Mouse (Mus musculus): ENCODE data around the gene Cc2d2b. TPM values are rescaled to one million over a fixed set of nuclear protein-coding genes. Genes with fewer than 3 reads are reported as not detected.

Cc2d2b gene
- total and polyA plus RNA-seq, 3 experiments = not detected

DNA sequence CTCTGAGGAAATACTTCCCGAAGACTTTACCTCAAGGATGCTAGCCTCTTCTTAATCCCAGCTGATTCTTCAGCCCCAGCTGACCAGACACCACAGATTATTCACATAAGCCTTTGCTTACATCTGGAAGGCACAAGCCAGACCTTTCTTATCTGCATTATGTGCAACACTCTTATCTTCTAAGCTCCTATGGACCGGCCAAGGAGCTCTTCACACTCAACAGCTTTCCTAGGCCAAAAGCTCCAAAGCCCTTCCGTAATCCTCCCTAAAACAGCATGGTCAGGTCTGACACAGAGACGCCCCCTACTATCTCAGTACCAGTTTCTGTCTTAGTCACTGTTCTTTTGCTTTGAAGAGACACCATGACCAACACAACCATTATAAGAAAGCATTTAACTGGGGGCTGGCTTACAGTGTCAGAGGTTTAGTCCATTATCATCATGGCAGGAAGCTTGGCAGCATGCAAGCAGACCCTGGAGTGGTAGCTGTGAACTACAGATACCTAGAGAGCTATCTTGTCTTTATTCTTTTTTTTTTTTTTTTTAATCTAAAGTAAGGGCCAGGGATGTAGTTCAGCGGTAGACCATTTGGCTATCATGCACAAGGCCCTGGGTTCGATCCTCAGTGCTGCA lies 69.5 kb downstream of the Cc2d2b start:
- no peak for TF ChIP-seq ZNF384 (IDR thresholded peaks at IDR 0.05; ENCODE audit: low read depth, low read length)
- peak; percentile 42; the same call in 1 of the 2 replicates for TF ChIP-seq IRF4 (IDR thresholded peaks at IDR 0.05; ENCODE audit: low read depth, low read length)
- Histone ChIP-seq H3K79me2 (replicated peaks; ENCODE audit: control insufficient read depth, extremely low read depth, insufficient read depth, poor library complexity, severe bottlenecking) (no peaks in the 10 kb centered on the region), H3K4me1 (ENCODE audit: control insufficient read depth in 1 of 2, insufficient read depth in 2 of 2) (peaks cover 4 to 39% of the 10 kb centered on the region in 2 experiments), H3K4me3 (replicated peaks in 1 of 3; ENCODE audit: low read depth in 2 of 3, low read length in 2 of 3, poor library complexity in 1 of 3) (no peak overlapping the region), H3K36me3 (replicated peaks in 1 of 2; ENCODE audit: control insufficient read depth in 1 of 2, insufficient read depth in 1 of 2, low read length in 1 of 2) (no peaks in the 10 kb centered on the region), H3K27ac (ENCODE audit: insufficient read depth, low read depth) (no peak overlapping the region), H3K9ac (ENCODE audit: insufficient read depth, low read depth) (no peak overlapping the region), H3K9me3 (replicated peaks; ENCODE audit: low read length) (no peaks in the 10 kb centered on the region), H3K4me2 (ENCODE audit: insufficient read depth, low read depth, poor library complexity, severe bottlenecking) (no peak overlapping the region), H3K27me3 (replicated peaks) (no peaks in the 10 kb centered on the region)
- dilution Hi-C loops (cut with MboI; ENCODE audit: extremely low pct_ligation_motif_present, extremely low pct_unique_long_range_greater_than_20kb, low sequenced_read_pairs) = no loop called here
- no peak for DNase-seq (ENCODE audit: extremely low read depth)
- in situ Hi-C loops (cut with MboI; ENCODE audit: low pct_ligation_motif_present, low pct_unique_long_range_greater_than_20kb, low sequenced_read_pairs) = no loop called here

DNA sequence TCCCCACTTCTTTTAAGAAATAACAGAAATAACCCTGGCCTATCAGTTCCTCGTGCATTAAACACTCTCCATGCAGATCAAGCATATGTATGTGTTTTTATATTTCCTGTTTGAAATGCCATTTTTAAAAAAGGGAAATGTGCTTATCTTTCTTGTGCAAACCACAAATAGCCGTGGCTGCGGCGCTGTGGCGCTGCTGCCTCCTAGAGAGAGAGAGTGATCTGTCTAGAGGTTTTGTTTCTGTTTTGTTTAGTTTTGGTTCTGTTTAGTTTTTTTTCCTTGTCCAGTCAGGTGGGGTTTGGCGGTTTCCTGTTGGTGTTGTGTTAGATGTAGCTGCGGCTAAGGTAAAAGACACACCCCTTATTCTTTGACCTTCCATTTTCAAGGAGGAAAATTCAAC lies 70.2 kb downstream of the Cc2d2b start:
- dilution Hi-C loops (cut with MboI; ENCODE audit: extremely low pct_ligation_motif_present, extremely low pct_unique_long_range_greater_than_20kb, low sequenced_read_pairs) = no loop called here

More for the DNA sequence above, 70.2 kb downstream of the Cc2d2b start:
- no peaks in the 10 kb centered on the region for H3K27me3 ChIP-seq (replicated peaks)
- in situ Hi-C loops (cut with MboI; ENCODE audit: low pct_ligation_motif_present, low pct_unique_long_range_greater_than_20kb, low sequenced_read_pairs) = no loop called here
- no peak overlapping the region for H3K9ac ChIP-seq (ENCODE audit: insufficient read depth, low read depth)
- peak overlapping the region; percentile 31; the same call in 1 of the 2 replicates for H3K4me2 ChIP-seq (ENCODE audit: insufficient read depth, low read depth, poor library complexity, severe bottlenecking)
- peaks cover 4 to 39% of the 10 kb centered on the region in 2 experiments for H3K4me1 ChIP-seq (ENCODE audit: control insufficient read depth in 1 of 2, insufficient read depth in 2 of 2)
- H3K27ac ChIP-seq (ENCODE audit: insufficient read depth, low read depth) = no peak overlapping the region
- no peak overlapping the region for H3K4me3 ChIP-seq (replicated peaks in 1 of 3; ENCODE audit: low read depth in 2 of 3, low read length in 2 of 3, poor library complexity in 1 of 3)
- H3K9me3 ChIP-seq (replicated peaks; ENCODE audit: low read length) = no peaks in the 10 kb centered on the region
- no peaks in the 10 kb centered on the region for H3K79me2 ChIP-seq (replicated peaks; ENCODE audit: control insufficient read depth, extremely low read depth, insufficient read depth, poor library complexity, severe bottlenecking)
- DNase-seq (ENCODE audit: extremely low read depth) = peak; percentile 56
- no peaks in the 10 kb centered on the region for H3K36me3 ChIP-seq (replicated peaks in 1 of 2; ENCODE audit: control insufficient read depth in 1 of 2, insufficient read depth in 1 of 2, low read length in 1 of 2)
- no peak; the same call in 1 of the 2 replicates for TF ChIP-seq JUND (conservative IDR thresholded peaks at IDR 0.05; ENCODE audit: low read depth, low read length)
- peak; percentile 30 for TF ChIP-seq SMC3 (IDR thresholded peaks at IDR 0.05; ENCODE audit: low read depth, low read length)
- no peak for TF ChIP-seq MAZ (IDR thresholded peaks at IDR 0.05; ENCODE audit: low read depth, low read length)
- TF ChIP-seq CTCF (conservative IDR thresholded peaks at IDR 0.05 in 1 of 2, IDR thresholded peaks at IDR 0.05 in 1 of 2; ENCODE audit: low read depth in 2 of 2, low read length in 2 of 2) = peak in 1 of 2 experiments; percentile 51; a peak in 2 of 4 replicates
- TF ChIP-seq IRF4 (IDR thresholded peaks at IDR 0.05; ENCODE audit: low read depth, low read length) = peak; percentile 66
- no peak for TF ChIP-seq ZC3H11A (IDR thresholded peaks at IDR 0.05; ENCODE audit: low read depth, low read length)
- TF ChIP-seq ZNF384 (IDR thresholded peaks at IDR 0.05; ENCODE audit: low read depth, low read length) = peak; percentile 84
- TF ChIP-seq MYC (IDR thresholded peaks at IDR 0.05; ENCODE audit: low read depth, low read length) = no peak
- TF ChIP-seq MEF2A (IDR thresholded peaks at IDR 0.05; ENCODE audit: borderline replicate concordance, low read depth, low read length) = 0 out of 2 replicates have a peak, but pooled peaks have one; percentile 43
- TF ChIP-seq ETS1 (conservative IDR thresholded peaks at IDR 0.05; ENCODE audit: low read depth, low read length) = no peak; the same call in 1 of the 2 replicates
- no peak for TF ChIP-seq MAX (IDR thresholded peaks at IDR 0.05; ENCODE audit: low read length)
- no peak for TF ChIP-seq HCFC1 (IDR thresholded peaks at IDR 0.05; ENCODE audit: low read depth, low read length)
- no peak for TF ChIP-seq E2F4 (IDR thresholded peaks at IDR 0.05; ENCODE audit: insufficient replicate concordance, low read depth, low read length)
- TF ChIP-seq ELF1 (IDR thresholded peaks at IDR 0.05; ENCODE audit: low read depth, low read length) = 0 out of 2 replicates have a peak, but pooled peaks have one; percentile 21
- peak; percentile 35; the same call in 1 of the 2 replicates for TF ChIP-seq SIN3A (IDR thresholded peaks at IDR 0.05; ENCODE audit: low read length)
- TF ChIP-seq CHD1 (IDR thresholded peaks at IDR 0.05; ENCODE audit: low read depth, low read length) = no peak
- peak; percentile 44 for TF ChIP-seq RAD21 (IDR thresholded peaks at IDR 0.05; ENCODE audit: low read depth, low read length)
- no peak for TF ChIP-seq TCF12 (IDR thresholded peaks at IDR 0.05; ENCODE audit: low read depth, low read length)
- TF ChIP-seq NELFE (IDR thresholded peaks at IDR 0.05; ENCODE audit: low read depth, low read length) = no peak
- no peak for TF ChIP-seq USF2 (conservative IDR thresholded peaks at IDR 0.05; ENCODE audit: low read depth, low read length)
- TF ChIP-seq KAT2A (IDR thresholded peaks at IDR 0.05; ENCODE audit: insufficient replicate concordance, low read length) = no peak
- TF ChIP-seq RCOR1 (conservative IDR thresholded peaks at IDR 0.05; ENCODE audit: low read depth, low read length) = no peak
- TF ChIP-seq NRF1 (IDR thresholded peaks at IDR 0.05; ENCODE audit: low read depth, low read length) = no peak
- TF ChIP-seq JUN (IDR thresholded peaks at IDR 0.05; ENCODE audit: insufficient read depth, low read depth, low read length) = no peak
- TF ChIP-seq EP300 (IDR thresholded peaks at IDR 0.05; ENCODE audit: low read length) = 0 out of 2 replicates have a peak, but pooled peaks have one; percentile 24
- TF ChIP-seq ZKSCAN1 (IDR thresholded peaks at IDR 0.05; ENCODE audit: borderline replicate concordance, low read depth, low read length) = no peak
- TF ChIP-seq UBTF (IDR thresholded peaks at IDR 0.05; ENCODE audit: low read depth, low read length) = no peak
- no peak for TF ChIP-seq GABPA (IDR thresholded peaks at IDR 0.05; ENCODE audit: insufficient replicate concordance, low read depth, low read length)
- TF ChIP-seq PAX5 (IDR thresholded peaks at IDR 0.05; ENCODE audit: low read length) = no peak
- peak; percentile 33; the same call in 1 of the 2 replicates for TF ChIP-seq BHLHE40 (IDR thresholded peaks at IDR 0.05; ENCODE audit: low read depth, low read length)
- 0 out of 2 replicates have a peak, but pooled peaks have one; percentile 29 for TF ChIP-seq MAFK (IDR thresholded peaks at IDR 0.05; ENCODE audit: insufficient replicate concordance, low read length)
